Mouse (Mus musculus) myocyte (in vitro differentiated cells): Measurements from ENCODE around the gene Snx29.

Experiments
- CEBPB ChIP-seq: IDR thresholded peaks from 2 replicates; pipeline ENCODE4 v1.6.1; 2011; ENCODE audit warnings: mild to moderate bottlenecking, moderate library complexity; ENCODE audit not compliant: poor library complexity, insufficient read depth, severe bottlenecking
- E2F4 ChIP-seq: IDR thresholded peaks from one replicate; pipeline ENCODE4 v1.6.1; 2011; ENCODE audit warnings: mild to moderate bottlenecking, control low read depth, moderate library complexity; ENCODE audit not compliant: insufficient read depth
- MAX ChIP-seq: IDR thresholded peaks from one replicate; pipeline ENCODE4 v1.6.1; 2011; ENCODE audit warnings: low read depth, mild to moderate bottlenecking, control low read depth
- MYOD1 ChIP-seq, 3 experiments: IDR thresholded peaks; one replicate each; pipeline ENCODE4 v1.6.1; 2011; ENCODE audit warnings: control low read depth in 2 of 3, low read depth in 2 of 3, mild to moderate bottlenecking in 2 of 3, moderate library complexity in 1 of 3; ENCODE audit not compliant: insufficient read length in 2 of 3, control insufficient read depth in 1 of 3
- POLR2A ChIP-seq: IDR thresholded peaks from one replicate; pipeline ENCODE4 v1.6.1; 2011; ENCODE audit warnings: low read depth, mild to moderate bottlenecking, control low read depth, moderate library complexity; ENCODE audit not compliant: insufficient read length
- POLR2AphosphoS2 ChIP-seq: IDR thresholded peaks from one replicate; pipeline ENCODE4 v1.6.1; 2011; ENCODE audit warnings: low read depth, control low read depth; ENCODE audit not compliant: insufficient read length
- REST ChIP-seq: IDR thresholded peaks from one replicate; pipeline ENCODE4 v1.6.1; 2011; ENCODE audit warnings: mild to moderate bottlenecking, control low read depth, moderate library complexity; ENCODE audit not compliant: insufficient read depth, insufficient read length
- SRF ChIP-seq: IDR thresholded peaks from one replicate; pipeline ENCODE4 v1.6.1; 2011; ENCODE audit warnings: low read depth; ENCODE audit not compliant: control insufficient read depth, insufficient read length
- TCF12 ChIP-seq: IDR thresholded peaks from one replicate; pipeline ENCODE4 v1.6.1; 2011; ENCODE audit warnings: mild to moderate bottlenecking, control low read depth; ENCODE audit not compliant: poor library complexity, insufficient read depth, severe bottlenecking
- USF1 ChIP-seq: IDR thresholded peaks from one replicate; pipeline ENCODE4 v1.6.1; 2011; ENCODE audit warnings: low read depth, mild to moderate bottlenecking, control low read depth, moderate library complexity

DNA sequence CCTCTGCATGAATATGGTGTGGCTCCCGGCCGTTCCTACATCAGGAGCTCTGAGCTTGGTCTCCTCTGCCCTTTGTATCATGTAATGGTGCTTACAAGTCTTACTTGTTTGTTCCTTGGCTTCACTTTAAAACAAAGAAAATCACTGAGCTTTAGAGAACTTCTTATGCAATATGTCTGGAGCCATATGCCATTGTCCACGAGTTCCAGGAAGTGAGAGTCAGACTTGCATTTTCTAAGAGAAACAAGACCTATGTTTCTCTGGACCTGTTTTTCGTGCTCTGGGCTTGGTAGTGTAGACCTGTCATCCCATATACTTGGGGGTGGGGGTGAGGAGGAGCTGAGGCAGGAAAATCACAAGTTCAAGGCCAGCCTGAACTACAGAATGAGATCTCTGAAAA is 386.7 kb downstream of the Snx29 start:
- no peak for TF ChIP-seq POLR2A
- TF ChIP-seq REST: no peak
- TF ChIP-seq MAX: no peak
- TF ChIP-seq USF1: no peak
- no peak for TF ChIP-seq MYOD1 (IDR thresholded peaks at IDR 0.05; ENCODE audit: control insufficient read depth in 1 of 3, insufficient read length in 2 of 3, low read depth in 2 of 3)
- no peak for TF ChIP-seq E2F4
- no peak for TF ChIP-seq TCF12
- no peak for TF ChIP-seq SRF
- TF ChIP-seq POLR2AphosphoS2: no peak
- no peak for TF ChIP-seq CEBPB
